Mouse (Mus musculus): ENCODE measurements at regions not wholly inside any gene's neighbourhood (a gene's known extent, or its start where the extent isn't known, plus 50 kb on each side); places are given as distances from the start of the nearest gene placed in this dataset.

GRCm38 (mm10) chr4:153724045-153724444 lies 233.0 kb upstream of the A430005L14Rik start:
- TF ChIP-seq CTCF (IDR thresholded peaks at IDR 0.05; ENCODE audit: low read depth, low read length): no peak
- no peak for TF ChIP-seq POLR2A (IDR thresholded peaks at IDR 0.05; ENCODE audit: borderline replicate concordance, low read depth, low read length)
